Mouse (Mus musculus) brain, embryonic 14.5 days (tissue): Measurements from ENCODE around the gene Stk24.

Source experiments
- CTCF ChIP-seq: fragments of 200-500 bp; IDR thresholded peaks from 2 replicates; pipeline ENCODE4 v1.5.1; 2012; ENCODE audit warnings: inconsistent platforms, mild to moderate bottlenecking, moderate library complexity, borderline replicate concordance; ENCODE audit not compliant: insufficient read depth, insufficient read length; ENCODE audit errors: extremely low read depth
- POLR2A ChIP-seq: fragments of 200-500 bp; IDR thresholded peaks from 2 replicates; pipeline ENCODE4 v1.6.1; 2012; ENCODE audit warnings: mild to moderate bottlenecking, inconsistent platforms, borderline replicate concordance; ENCODE audit not compliant: poor library complexity, insufficient read depth, insufficient read length, severe bottlenecking; ENCODE audit errors: extremely low read depth

- TF ChIP-seq CTCF: no peak
- no peak for TF ChIP-seq POLR2A
Observed at GRCm38 (mm10) chr14:121425004-121425793, 45.4 kb upstream of the Stk24 start.
